Mouse (Mus musculus) spleen, adult 2 months (tissue): ENCODE results near the gene Gm10401. TPM values are rescaled to one million over a fixed set of nuclear protein-coding genes. Genes with fewer than 3 reads are reported as not detected.

Experiments
- DNase-seq, 2 experiments: peaks; one replicate each; pipeline versions ENCODE4 v3.0.0 to v3.0.0-alpha.2; 2012 to 2021; ENCODE audit warnings: low spot score in 2 of 2, low read depth in 1 of 2
- H3K27ac ChIP-seq: fragments of 200-500 bp; 2 replicates; pipeline ENCODE4 v1.5.1; 2012; ENCODE audit warnings: low read length, inconsistent platforms; ENCODE audit not compliant: insufficient read depth
- H3K27me3 ChIP-seq: fragments of 200-500 bp; 2 replicates; pipeline ENCODE4 v1.6.1; 2012; ENCODE audit warnings: mild to moderate bottlenecking, moderate library complexity, low read length, inconsistent platforms; ENCODE audit not compliant: control insufficient read depth, insufficient read depth
- H3K36me3 ChIP-seq: fragments of 200-500 bp; 2 replicates; pipeline ENCODE4 v1.6.1; 2012; ENCODE audit warnings: mild to moderate bottlenecking, low read length, inconsistent platforms; ENCODE audit not compliant: control insufficient read depth, insufficient read depth
- H3K4me1 ChIP-seq: fragments of 200-500 bp; 2 replicates; pipeline ENCODE4 v1.6.1; 2011; ENCODE audit warnings: inconsistent platforms; ENCODE audit not compliant: control insufficient read depth, insufficient read depth, insufficient read length
- H3K4me3 ChIP-seq: fragments of 200-500 bp; 2 replicates; pipeline ENCODE4 v1.5.1; 2011; ENCODE audit warnings: mild to moderate bottlenecking, inconsistent platforms; ENCODE audit not compliant: insufficient read depth, insufficient read length; ENCODE audit errors: extremely low read depth
- CTCF ChIP-seq: fragments of 200-500 bp; IDR thresholded peaks from 2 replicates; pipeline ENCODE4 v1.5.1; 2011; ENCODE audit warnings: mild to moderate bottlenecking, inconsistent platforms; ENCODE audit not compliant: insufficient read depth, insufficient read length, insufficient replicate concordance; ENCODE audit errors: extremely low read depth
- POLR2A ChIP-seq: fragments of 200-500 bp; IDR thresholded peaks from 2 replicates; pipeline ENCODE4 v1.6.1; 2011; ENCODE audit warnings: low read depth, low read length, inconsistent platforms
- WGBS: fragments of 180-500 bp; shearing (Covaris S2); methylation state at CpG from one replicate; pipeline ENCODE4 v1.1.7; 2018; 5-methylcytosine and 5-hydroxymethylcytosine counted together
- polyA plus RNA-seq: library from polyadenylated mRNA; depleted of rRNA; stranded (reverse); fragments of >200 nt; gene quantifications from 2 replicates; pipeline ENCODE4 v1.2.3, GENCODE M21; 2012; rRNA removed

The Gm10401 gene
- polyA plus RNA-seq = not detected in 2 replicates

DNA sequence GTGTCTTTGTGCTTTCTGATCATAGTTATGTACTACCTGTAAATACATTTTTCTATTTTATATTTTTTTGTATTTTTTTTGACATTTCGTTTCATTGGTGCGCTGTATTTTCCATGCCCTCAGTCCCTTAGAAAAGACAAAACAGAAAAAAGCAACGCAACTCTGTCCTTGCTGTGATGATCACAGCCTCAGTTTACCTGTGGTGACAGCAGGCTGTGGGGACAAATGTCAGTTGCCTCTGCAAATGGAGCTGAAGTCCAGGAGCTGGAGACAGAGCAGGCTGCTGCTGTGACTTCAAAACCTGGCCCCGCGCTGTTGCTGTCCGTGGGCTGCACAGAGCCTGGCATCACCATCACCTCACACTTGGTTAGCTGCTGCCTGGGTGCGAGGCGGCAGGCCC is at the start of gene Gm10401:
Gm10401 (minus strand) TSS at position 101 of the 400 bp plus-strand sequence.
- Histone ChIP-seq H3K4me1 (no peaks in the 10 kb centered on the region), H3K4me3 (no peak within 1 kb of the TSS), H3K27ac (no peak within 1 kb of the TSS), H3K36me3 (peaks cover 34% of the 10 kb centered on the region), H3K27me3 (no peaks in the 10 kb centered on the region)
- WGBS = 99% methylated on average over 8 of the region's 8 CpGs
- TF ChIP-seq CTCF (no peak), POLR2A (no peak)
- DNase-seq = no peak

- no peaks in the 10 kb centered on the region for H3K27me3 ChIP-seq
Measured at GRCm38 (mm10) chr5:115147388-115147787, 49.3 kb upstream of the Gm10401 start.

DNA sequence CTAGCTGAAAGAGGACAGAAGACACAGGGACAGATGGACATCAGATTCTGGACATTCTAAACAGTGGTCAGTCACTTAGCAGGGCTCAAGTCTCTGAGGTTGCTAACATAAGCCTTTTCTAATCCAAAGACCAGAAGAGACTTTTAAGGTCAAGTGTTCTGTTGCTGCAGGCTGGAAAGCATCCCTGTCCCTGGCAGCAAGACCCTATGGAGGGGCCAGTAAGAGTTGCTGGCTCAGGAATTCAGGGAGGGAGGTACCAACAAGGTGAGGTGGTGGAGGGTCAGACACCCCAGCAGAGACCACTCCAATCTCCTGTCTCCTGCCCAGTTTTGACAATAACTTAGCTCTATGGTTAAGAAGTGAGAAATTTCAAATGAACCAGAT is 48.6 kb upstream of the Gm10401 start:
- H3K27me3 ChIP-seq = no peaks in the 10 kb centered on the region
- TF ChIP-seq POLR2A (no peak), CTCF (no peak)
- H3K4me3 ChIP-seq = no peak overlapping the region
- H3K4me1 ChIP-seq = peaks cover 10% of the 10 kb centered on the region; the same call in 1 of the 2 replicates
- no peak overlapping the region for H3K27ac ChIP-seq
- no peak for DNase-seq
- H3K36me3 ChIP-seq = peaks cover 34% of the 10 kb centered on the region

More at GRCm38 (mm10) chr5:115147388-115147787, 49.3 kb upstream of the Gm10401 start:
- TF ChIP-seq POLR2A (no peak), CTCF (no peak)
- DNase-seq = no peak
- H3K4me1 ChIP-seq = peaks cover 14% of the 10 kb centered on the region; the same call in 1 of the 2 replicates
- peaks cover 34% of the 10 kb centered on the region for H3K36me3 ChIP-seq
- WGBS = 87% methylated on average over 3 of the region's 3 CpGs
- no peak overlapping the region for H3K4me3 ChIP-seq
- H3K27ac ChIP-seq = no peak overlapping the region

DNA sequence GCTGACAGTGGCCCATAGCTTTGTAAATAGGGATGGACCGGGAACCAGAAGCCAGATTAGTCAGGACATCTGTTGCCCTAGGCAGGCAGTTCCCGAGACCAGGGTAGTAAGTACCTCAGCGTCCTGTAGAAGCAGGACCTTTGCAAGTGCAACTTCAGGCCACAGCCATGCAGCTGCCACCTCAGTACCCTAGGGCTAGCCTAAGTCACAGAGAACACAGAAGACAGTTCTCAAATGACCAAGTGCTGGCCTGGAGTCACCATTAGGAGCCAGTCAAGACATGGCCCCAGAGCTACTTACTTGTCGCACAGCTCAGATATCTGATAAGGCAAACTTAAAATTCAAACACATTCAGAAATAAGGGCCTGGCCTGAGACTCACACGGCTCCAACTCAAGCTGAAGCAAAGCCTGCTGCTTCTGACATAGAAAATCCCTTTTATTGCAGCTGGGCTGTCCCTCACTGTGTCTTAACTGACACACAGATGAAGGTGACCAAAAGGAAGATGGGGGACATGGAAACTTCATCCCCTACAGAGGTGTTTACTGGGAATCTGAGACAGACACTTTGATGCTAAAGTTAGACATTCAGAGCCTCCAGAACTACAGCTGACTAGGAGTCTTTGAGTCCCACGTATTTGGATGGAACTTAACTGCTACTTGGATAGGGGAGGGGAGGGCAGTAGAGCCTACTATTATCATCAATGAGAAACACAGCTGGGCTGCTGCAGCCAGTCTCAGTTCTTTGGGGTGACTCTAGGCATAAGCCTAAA is 48.1 kb upstream of the Gm10401 start:
- no peak for DNase-seq
- Histone ChIP-seq H3K4me1 (peaks cover 9% of the 10 kb centered on the region; the same call in 1 of the 2 replicates), H3K4me3 (no peak overlapping the region), H3K36me3 (peaks cover 34% of the 10 kb centered on the region), H3K27ac (no peak overlapping the region), H3K27me3 (no peaks in the 10 kb centered on the region)
- TF ChIP-seq CTCF (no peak), POLR2A (no peak)
- 89% methylated on average over 6 of the region's 6 CpGs for WGBS

- no peak for TF ChIP-seq POLR2A
- TF ChIP-seq CTCF = no peak
- H3K27ac ChIP-seq = no peak overlapping the region
Measured at GRCm38 (mm10) chr5:115145253-115145968, 47.3 kb upstream of the Gm10401 start.

DNA sequence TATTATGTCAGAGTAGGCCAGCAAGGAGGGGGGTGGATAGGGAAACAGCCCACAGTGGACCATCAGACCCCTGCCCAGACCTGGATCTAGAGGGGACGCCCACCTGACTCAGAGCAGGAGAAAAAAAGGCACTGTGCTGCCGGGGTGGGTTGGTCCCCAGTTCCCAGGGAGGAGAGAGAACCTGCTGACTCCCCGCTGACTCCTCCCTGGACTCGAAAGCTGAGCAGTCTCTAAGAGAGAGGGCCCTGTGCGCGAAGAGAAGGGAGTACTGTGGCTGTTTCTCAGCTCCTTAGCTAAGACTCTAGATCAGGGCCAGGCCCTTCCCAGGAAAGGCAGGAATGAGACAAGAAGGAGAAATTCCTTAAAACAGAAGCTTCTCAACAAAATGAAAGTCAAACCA is 46.4 kb upstream of the Gm10401 start:
- WGBS = 90% methylated on average over 6 of the region's 6 CpGs
- DNase-seq = no peak
- no peak overlapping the region for H3K27ac ChIP-seq
- H3K4me1 ChIP-seq = no peaks in the 10 kb centered on the region
- H3K27me3 ChIP-seq = no peaks in the 10 kb centered on the region
- H3K36me3 ChIP-seq = peaks cover 23% of the 10 kb centered on the region
- H3K4me3 ChIP-seq = no peak overlapping the region
- TF ChIP-seq CTCF (no peak), POLR2A (no peak)

More at GRCm38 (mm10) chr5:115145253-115145968, 47.3 kb upstream of the Gm10401 start:
- H3K27me3 ChIP-seq = no peaks in the 10 kb centered on the region
- H3K4me1 ChIP-seq = peaks cover 2% of the 10 kb centered on the region; the same call in 1 of the 2 replicates
- peaks cover 30% of the 10 kb centered on the region for H3K36me3 ChIP-seq
- DNase-seq = no peak
- no peak overlapping the region for H3K4me3 ChIP-seq
- WGBS = 81% methylated on average over 11 of the region's 11 CpGs

- no peak overlapping the region for H3K27ac ChIP-seq
- no peaks in the 10 kb centered on the region for H3K4me1 ChIP-seq
- peaks cover 18% of the 10 kb centered on the region for H3K36me3 ChIP-seq
- H3K4me3 ChIP-seq = no peak overlapping the region
- no peak for DNase-seq
- H3K27me3 ChIP-seq = no peaks in the 10 kb centered on the region
- WGBS = 88% methylated on average over 10 of the region's 10 CpGs
- TF ChIP-seq CTCF (no peak), POLR2A (no peak)
Measured at GRCm38 (mm10) chr5:115143552-115143951, 45.5 kb upstream of the Gm10401 start.
